Mouse (Mus musculus) cerebellum, adult 2 months (tissue): ENCODE measurements around the gene Yif1a. TPM values are rescaled to one million over a fixed set of nuclear protein-coding genes. Genes with fewer than 3 reads are reported as not detected.

Experiments used
- DNase-seq, 2 experiments: peaks; one replicate each; pipeline ENCODE4 v3.0.0; 2021
- H3K27ac ChIP-seq: fragments of 200-500 bp; 2 replicates; pipeline ENCODE4 v1.5.1; 2012; ENCODE audit warnings: low read length, control low read depth, inconsistent platforms; ENCODE audit not compliant: insufficient read depth
- H3K27me3 ChIP-seq: fragments of 200-500 bp; 2 replicates; pipeline ENCODE4 v1.6.1; 2012; ENCODE audit warnings: inconsistent platforms, mild to moderate bottlenecking, low read length, moderate library complexity; ENCODE audit not compliant: control insufficient read depth, insufficient read depth
- H3K4me1 ChIP-seq: fragments of 200-500 bp; 2 replicates; pipeline ENCODE4 v1.6.1; 2011; ENCODE audit warnings: low read length; ENCODE audit not compliant: control insufficient read depth, insufficient read depth
- H3K4me3 ChIP-seq: fragments of 200-500 bp; replicated peaks from 2 replicates; pipeline ENCODE3; 2011; ENCODE audit warnings: mild to moderate bottlenecking, low read depth, low read length, control low read depth; ENCODE audit not compliant: insufficient read depth
- CTCF ChIP-seq: fragments of 200-500 bp; IDR thresholded peaks from 2 replicates; pipeline ENCODE4 v1.5.1; 2011; ENCODE audit warnings: low read depth, mild to moderate bottlenecking, control low read depth, low read length, moderate library complexity, borderline replicate concordance; ENCODE audit not compliant: insufficient read depth
- POLR2A ChIP-seq: fragments of 200-500 bp; IDR thresholded peaks from 2 replicates; pipeline ENCODE4 v1.6.1; 2011; ENCODE audit warnings: low read length, control low read depth, borderline replicate concordance; ENCODE audit not compliant: insufficient read depth
- WGBS: fragments of 180-500 bp; shearing (Covaris S2); methylation state at CpG from one replicate; pipeline ENCODE4 v1.1.7; 2018; 5-methylcytosine and 5-hydroxymethylcytosine counted together
- polyA plus RNA-seq: library from polyadenylated mRNA; depleted of rRNA; stranded (reverse); fragments of >200 nt; gene quantifications from 2 replicates; pipeline ENCODE4 v1.2.3, GENCODE M21; 2012; rRNA removed

Gene Yif1a
- polyA plus RNA-seq, 1 experiment, result 98.4 TPM

DNA sequence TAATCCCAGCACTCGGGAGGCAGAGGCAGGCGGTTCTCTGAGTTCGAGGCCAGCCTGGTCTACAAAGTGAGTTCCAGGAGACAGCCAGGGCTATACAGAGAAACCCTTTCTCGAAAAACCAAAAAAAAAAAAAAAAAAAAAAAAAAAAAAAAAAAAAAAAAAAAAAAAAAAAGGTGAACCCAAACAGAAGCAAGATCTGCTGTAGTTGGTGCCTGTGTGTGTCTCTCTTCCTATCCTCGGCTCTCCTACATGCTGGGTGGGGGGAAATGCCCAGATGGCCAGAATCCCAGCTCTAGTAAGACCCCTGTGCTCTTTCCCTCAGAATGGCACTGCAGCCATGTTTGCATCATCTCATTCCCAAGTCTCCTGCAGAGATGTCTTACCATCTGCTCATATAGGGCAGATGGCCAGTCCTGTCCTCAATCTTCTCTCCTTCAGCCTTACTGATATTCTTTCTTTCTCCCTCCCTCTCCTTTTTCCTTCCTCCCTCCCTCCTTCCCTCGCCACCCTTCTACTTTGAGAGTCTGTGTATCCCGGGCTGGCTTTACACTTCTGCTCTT, 35.8 kb downstream of the Yif1a start:
- WGBS, result 25% methylated on average over 7 of the region's 7 CpGs

GRCm38 (mm10) chr19:5129770-5130169, 41.4 kb downstream of the Yif1a start:
- no peak for DNase-seq
- WGBS, result 20% methylated on average over 1 of the region's 1 CpGs
- TF ChIP-seq CTCF (0 out of 2 replicates have a peak, but pooled peaks have one; percentile 38), POLR2A (no peak)
- H3K27ac ChIP-seq, result no peak overlapping the region
- peaks cover 3% of the 10 kb centered on the region; the same call in 1 of the 2 replicates for H3K4me1 ChIP-seq
- no peaks in the 10 kb centered on the region for H3K27me3 ChIP-seq
- H3K4me3 ChIP-seq, result no peak overlapping the region

More for the DNA sequence above, 35.8 kb downstream of the Yif1a start:
- no peak overlapping the region for H3K4me3 ChIP-seq
- DNase-seq, result peak; percentile 62 to 79
- peaks cover 13% of the 10 kb centered on the region; the same call in 1 of the 2 replicates for H3K4me1 ChIP-seq
- H3K27ac ChIP-seq, result peak overlapping the region; percentile 88
- TF ChIP-seq CTCF (no peak), POLR2A (no peak)
- no peaks in the 10 kb centered on the region for H3K27me3 ChIP-seq

DNA sequence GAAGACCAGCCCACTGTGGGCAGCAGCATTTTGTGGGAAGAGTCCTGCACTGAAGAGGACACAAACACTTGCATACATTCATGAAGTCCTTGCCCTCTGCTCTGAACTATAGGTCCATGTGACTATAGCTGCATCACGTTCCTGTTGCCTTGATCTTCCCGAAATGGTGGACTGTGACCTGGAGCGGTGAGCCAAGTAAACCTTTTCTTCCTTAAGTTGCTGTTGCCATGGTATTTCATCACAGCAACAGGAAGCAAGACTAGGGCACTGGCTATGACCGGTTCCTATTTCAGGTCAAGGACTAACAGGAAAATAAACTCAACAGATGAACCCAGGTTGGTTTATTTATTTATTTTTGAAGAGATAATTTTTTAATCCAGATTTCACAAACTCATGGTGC, 42.9 kb downstream of the Yif1a start:
- Histone ChIP-seq H3K4me3 (no peak overlapping the region), H3K4me1 (0 out of 2 replicates have a peak, but pooled peaks cover 3% of the 10 kb centered on the region), H3K27ac (no peak overlapping the region), H3K27me3 (no peaks in the 10 kb centered on the region)
- no peak for TF ChIP-seq CTCF
- no peak for TF ChIP-seq POLR2A
- WGBS, result 76% methylated on average over 4 of the region's 4 CpGs
- no peak for DNase-seq

- TF ChIP-seq POLR2A, result no peak
- TF ChIP-seq CTCF, result peak; percentile 50; the same call in 1 of the 2 replicates
- Histone ChIP-seq H3K4me3 (no peak overlapping the region), H3K27ac (no peak overlapping the region), H3K27me3 (no peaks in the 10 kb centered on the region), H3K4me1 (peaks cover 3% of the 10 kb centered on the region; the same call in 1 of the 2 replicates)
- 5% methylated on average over 2 of the region's 2 CpGs for WGBS
- peak; percentile 76 to 83 for DNase-seq
Observed at GRCm38 (mm10) chr19:5139640-5140039, 51.3 kb downstream of the Yif1a start.

Other genes with a start within 250 kb of the Yif1a start
- gene Ccs, start 249.2 kb upstream of the Yif1a start, polyA plus RNA-seq, result 49.5 and 52.7 TPM in 2 replicates
- gene Ccdc87, start 249.2 kb upstream of the Yif1a start, polyA plus RNA-seq, result 0.62 and 0.64 TPM in 2 replicates
- 211 and 216 TPM in 2 replicates for gene Ctsf, start 233.4 kb upstream of the Yif1a start, polyA plus RNA-seq
- gene Actn3, start 210.6 kb upstream of the Yif1a start, polyA plus RNA-seq, result 1.7 and 2.0 TPM in 2 replicates
- 36.2 and 37.0 TPM in 2 replicates for gene Zdhhc24, start 209.9 kb upstream of the Yif1a start, polyA plus RNA-seq
- gene Bbs1, start 181.9 kb upstream of the Yif1a start, polyA plus RNA-seq, result 17.6 and 19.2 TPM in 2 replicates
- 61.0 and 61.2 TPM in 2 replicates for gene Dpp3, start 160.3 kb upstream of the Yif1a start, polyA plus RNA-seq
- gene Peli3, start 145.4 kb upstream of the Yif1a start, polyA plus RNA-seq, result 22.5 and 22.6 TPM in 2 replicates
- gene Mrpl11, start 126.4 kb upstream of the Yif1a start, polyA plus RNA-seq, result 68.5 and 74.2 TPM in 2 replicates
- gene Npas4, start 98.2 kb upstream of the Yif1a start, polyA plus RNA-seq, result 2.5 and 2.9 TPM in 2 replicates
- 23.8 and 24.0 TPM in 2 replicates for gene Slc29a2, start 64.7 kb upstream of the Yif1a start, polyA plus RNA-seq
- gene B4gat1, start 49.7 kb upstream of the Yif1a start, polyA plus RNA-seq, result 104 and 108 TPM in 2 replicates
- gene AC124502.3, start 49.6 kb upstream of the Yif1a start, polyA plus RNA-seq, result 5.0 and 5.7 TPM in 2 replicates
- 17.6 and 20.8 TPM in 2 replicates for gene Brms1, start 47.2 kb upstream of the Yif1a start, polyA plus RNA-seq
- gene Rin1, start 38.1 kb upstream of the Yif1a start, polyA plus RNA-seq, result 2.8 and 3.7 TPM in 2 replicates
- 4.5 and 4.9 TPM in 2 replicates for gene Cd248, start 20.5 kb upstream of the Yif1a start, polyA plus RNA-seq
- gene Tmem151a, start 3.0 kb upstream of the Yif1a start, polyA plus RNA-seq, result 84.0 and 102 TPM in 2 replicates
- 89.3 and 90.3 TPM in 2 replicates for gene Cnih2, start 10.0 kb downstream of the Yif1a start, polyA plus RNA-seq
- 191 and 195 TPM in 2 replicates for gene Rab1b, start 18.5 kb downstream of the Yif1a start, polyA plus RNA-seq
- gene Klc2, start 30.0 kb downstream of the Yif1a start, polyA plus RNA-seq, result 318 and 338 TPM in 2 replicates
- gene Pacs1, start 184.6 kb downstream of the Yif1a start, polyA plus RNA-seq, result 26.7 and 28.0 TPM in 2 replicates
- 175 and 181 TPM in 2 replicates for gene Sf3b2, start 206.9 kb downstream of the Yif1a start, polyA plus RNA-seq
- gene Gal3st3, start 209.8 kb downstream of the Yif1a start, polyA plus RNA-seq, result 49.2 and 55.9 TPM in 2 replicates
- gene Catsper1, start 247.2 kb downstream of the Yif1a start, polyA plus RNA-seq, result not detected in 2 replicates